Comparison of ENCODE assay signal across 10 mouse cellular contexts in the genomic region with DNA sequence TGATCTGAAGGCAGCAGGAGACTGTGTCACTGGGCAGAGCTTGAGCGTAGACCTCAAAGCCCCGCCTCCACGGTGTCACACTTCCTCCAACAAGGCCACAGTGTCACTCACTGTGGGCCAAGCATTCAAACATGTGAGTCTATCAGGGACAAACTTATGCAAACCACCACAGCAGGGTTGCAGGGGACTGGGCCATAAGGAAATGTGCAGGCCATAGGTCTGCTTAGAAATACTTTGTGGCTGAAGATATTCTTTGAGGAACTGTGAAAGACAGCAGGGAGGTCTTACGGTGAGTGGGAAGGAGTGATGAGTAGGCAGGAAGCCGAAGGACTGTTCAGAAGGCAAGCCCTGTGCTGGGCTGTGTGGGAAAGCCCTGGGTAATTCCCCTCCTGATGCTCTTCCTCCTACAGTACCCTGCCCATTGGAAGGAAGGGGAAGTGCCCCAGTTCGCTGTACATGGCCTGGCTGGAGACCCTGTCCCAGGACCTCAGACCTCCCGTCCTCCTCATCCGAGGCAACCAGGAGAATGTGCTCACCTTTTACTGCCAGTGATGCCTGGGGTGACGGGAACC. TPM values are rescaled to one million over a fixed set of nuclear protein-coding genes. Genes with fewer than 3 reads are reported as not detected.
DNase-seq lines count a peak whose midpoint lies in the region; ATAC-seq and TF ChIP-seq lines count a peak whose summit lies in the region.
"Had no signal": no experiment of that assay in that cellular context is flagged by ENCODE, and none has a peak within 500 bp of the region (broad histone marks: within the 10 kb centered on the region; RNA-seq: fewer than 3 reads in every experiment).

No protein-coding gene starts in this region.

- no peaks in the 10 kb centered on the region for H3K27me3 ChIP-seq in hindbrain, embryonic 16.5 days (replicated peaks; ENCODE audit: control insufficient read depth, insufficient read depth, low read length)
- H3K27me3 ChIP-seq in midbrain, embryonic 16.5 days (ENCODE audit: control insufficient read depth, insufficient read depth, low read depth, low read length): no peaks in the 10 kb centered on the region
- H3K27me3 ChIP-seq: forebrain, embryonic 15.5 days had no signal

- H3K4me1 ChIP-seq in lung, adult 2 months (ENCODE audit: control insufficient read depth, insufficient read depth, low read length): peaks cover 31% of the 10 kb centered on the region
- no peaks in the 10 kb centered on the region for H3K4me1 ChIP-seq in hindbrain, embryonic 16.5 days (ENCODE audit: control insufficient read depth, insufficient read depth, low read depth, low read length)
- H3K4me1 ChIP-seq in midbrain, embryonic 16.5 days (ENCODE audit: control insufficient read depth, insufficient read depth, low read length): no peaks in the 10 kb centered on the region
- H3K4me1 ChIP-seq: forebrain, embryonic 15.5 days had no signal

- no peak for TF ChIP-seq CTCF in lung, adult 2 months (IDR thresholded peaks at IDR 0.05; ENCODE audit: insufficient read depth, low read length)

- H3K4me3 ChIP-seq in lung, adult 2 months (replicated peaks; ENCODE audit: extremely low read depth, low read depth, low read length): no peak overlapping the region
- no peak overlapping the region for H3K4me3 ChIP-seq in hindbrain, embryonic 16.5 days (ENCODE audit: low read length)
- no peak overlapping the region for H3K4me3 ChIP-seq in midbrain, embryonic 16.5 days (ENCODE audit: low read depth, low read length)
- H3K4me3 ChIP-seq: forebrain, embryonic 15.5 days; left cerebral cortex, adult 2 months had no signal

- no peak overlapping the region for H3K27ac ChIP-seq in hindbrain, embryonic 16.5 days (ENCODE audit: low read depth, low read length)
- H3K27ac ChIP-seq in midbrain, embryonic 16.5 days (ENCODE audit: low read length): no peak overlapping the region
- H3K27ac ChIP-seq: forebrain, embryonic 15.5 days; left cerebral cortex, adult 2 months had no signal

- H3K36me3 ChIP-seq in hindbrain, embryonic 16.5 days (ENCODE audit: control insufficient read depth, insufficient read depth, low read length): no peaks in the 10 kb centered on the region
- no peaks in the 10 kb centered on the region for H3K36me3 ChIP-seq in midbrain, embryonic 16.5 days (ENCODE audit: control insufficient read depth, insufficient read depth, low read length)
- H3K36me3 ChIP-seq: forebrain, embryonic 15.5 days had no signal

- ATAC-seq in megakaryocyte progenitor cell, adult 5-6 weeks (replicated peaks; ENCODE audit: poor library complexity): peak; percentile 89
- no peak for ATAC-seq in hindbrain, embryonic 16.5 days
- no peak for ATAC-seq in midbrain, embryonic 16.5 days
- ATAC-seq: forebrain, embryonic 15.5 days had no signal

- no peaks in the 10 kb centered on the region for H3K9me3 ChIP-seq in hindbrain, embryonic 16.5 days (ENCODE audit: control insufficient read depth, low read length)
- no peaks in the 10 kb centered on the region for H3K9me3 ChIP-seq in midbrain, embryonic 16.5 days (replicated peaks; ENCODE audit: control insufficient read depth, low read length, poor library complexity, severe bottlenecking)
- H3K9me3 ChIP-seq: forebrain, embryonic 15.5 days had no signal

- H3K4me2 ChIP-seq in hindbrain, embryonic 16.5 days (ENCODE audit: low read length): no peak overlapping the region
- H3K4me2 ChIP-seq in midbrain, embryonic 16.5 days (ENCODE audit: low read length): no peak overlapping the region
- H3K4me2 ChIP-seq: forebrain, embryonic 15.5 days had no signal

- DNase-seq in lung, adult 18-20 months: peak; percentile 73 to 78
- DNase-seq in lung, adult 2 months: no peak
- DNase-seq in kidney, adult 9 months: peak; percentile 62
- DNase-seq in left cerebral cortex, adult 9 months (ENCODE audit: low spot score in 2 of 2): no peak
- no peak for DNase-seq in cerebellum, postnatal 25 days

- no peak for TF ChIP-seq POLR2A in lung, adult 2 months (IDR thresholded peaks at IDR 0.05; ENCODE audit: borderline replicate concordance, extremely low read depth, low read depth, low read length)

- H3K9ac ChIP-seq in hindbrain, embryonic 16.5 days (ENCODE audit: low read depth, low read length): no peak overlapping the region
- no peak overlapping the region for H3K9ac ChIP-seq in midbrain, embryonic 16.5 days (ENCODE audit: low read depth, low read length)
- H3K9ac ChIP-seq: forebrain, embryonic 15.5 days had no signal

- 77% methylated on average over 9 of the region's 9 CpGs for WGBS in lung, adult 2 months
- WGBS in hindbrain, embryonic 16.5 days: 89% methylated on average over 9 of the region's 9 CpGs
- WGBS in midbrain, embryonic 16.5 days: 85% methylated on average over 9 of the region's 9 CpGs

RNA-seq across cellular contexts. Expression of a gene that starts 20.7 kb away (rescaled TPM):
- polyA plus RNA-seq in lung, adult 2 months (2012; rRNA removed): 341 and 489 TPM in 2 replicates
- 78.2 and 89.9 TPM in 2 replicates for total RNA-seq in megakaryocyte progenitor cell, adult 5-6 weeks (2015)
- total RNA-seq in megakaryocyte progenitor cell, adult 5-6 weeks (2017): 83.3 and 99.5 TPM in 2 replicates
- polyA plus RNA-seq in hindbrain, embryonic 16.5 days (2015; fragmentation: Nextera tagmentation; extraction: Ambion mirVana): 71.3 and 77.9 TPM in 2 replicates
- polyA plus RNA-seq in midbrain, embryonic 16.5 days (2015; fragmentation: Nextera tagmentation; extraction: Ambion mirVana): 72.3 and 82.7 TPM in 2 replicates

RNA-seq across cellular contexts. Expression of a gene that starts 36.5 kb away (rescaled TPM):
- polyA plus RNA-seq in lung, adult 2 months (2012; rRNA removed): 0.27 and 0.29 TPM in 2 replicates
- total RNA-seq in megakaryocyte progenitor cell, adult 5-6 weeks (2015): 0.12 and 0.17 TPM in 2 replicates
- not detected in 2 replicates for total RNA-seq in megakaryocyte progenitor cell, adult 5-6 weeks (2017)
- 0.11 and 0.21 TPM in 2 replicates for polyA plus RNA-seq in hindbrain, embryonic 16.5 days (2015; fragmentation: Nextera tagmentation; extraction: Ambion mirVana)
- polyA plus RNA-seq in midbrain, embryonic 16.5 days (2015; fragmentation: Nextera tagmentation; extraction: Ambion mirVana): 0.09 TPM in 1 of 2 replicates, not detected in the other
- polyA plus RNA-seq: forebrain, embryonic 15.5 days had no signal

Comparison
In these comparisons a context has a peak if more than half of its experiments do, and no peak if none do; other contexts are left out.
1. DNase-seq: peak in lung, adult 18-20 months (2 of 2) and kidney, adult 9 months (single experiment); none in lung, adult 2 months (single experiment), left cerebral cortex, adult 9 months (0 of 2) and cerebellum, postnatal 25 days (0 of 2).